Mouse (Mus musculus): ENCODE data around the gene Bloc1s5.

DNA sequence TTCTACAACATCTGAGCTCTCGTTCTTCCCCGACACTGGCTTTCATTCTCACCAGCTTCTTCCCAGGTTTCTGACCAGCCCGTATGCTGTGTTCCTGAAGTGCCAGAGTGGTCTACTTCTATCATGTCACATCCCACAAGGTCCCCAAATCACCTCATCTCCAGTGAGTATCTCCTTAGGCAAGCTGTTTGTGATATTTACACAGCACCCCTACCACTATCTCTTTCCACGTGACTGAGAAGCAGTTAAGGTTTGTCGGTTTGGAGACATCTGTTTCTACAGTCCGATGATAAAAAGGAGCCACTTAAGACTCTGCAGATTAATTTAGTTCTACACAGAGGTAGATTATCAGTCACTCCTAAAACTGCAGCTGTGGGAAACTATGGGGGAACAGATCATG is 2.4 kb downstream of the Bloc1s5 start:
- TF ChIP-seq POLR2A (IDR thresholded peaks at IDR 0.05; ENCODE audit: control insufficient read depth, extremely low read depth, insufficient read depth, low read length, poor library complexity) (no peak), CTCF (IDR thresholded peaks at IDR 0.05; ENCODE audit: borderline replicate concordance, control insufficient read depth, extremely low read depth, insufficient read depth, low read length, poor library complexity) (no peak)

All from thymus, adult 2 months (tissue).